Mouse (Mus musculus) urinary bladder, postnatal 10 days (tissue): ENCODE results near the gene Mpnd.

ENCODE experiments used
- DNase-seq: peaks from one replicate; pipeline ENCODE4 v3.0.0; 2022; ENCODE audit warnings: low spot score

Gene Mpnd

DNA sequence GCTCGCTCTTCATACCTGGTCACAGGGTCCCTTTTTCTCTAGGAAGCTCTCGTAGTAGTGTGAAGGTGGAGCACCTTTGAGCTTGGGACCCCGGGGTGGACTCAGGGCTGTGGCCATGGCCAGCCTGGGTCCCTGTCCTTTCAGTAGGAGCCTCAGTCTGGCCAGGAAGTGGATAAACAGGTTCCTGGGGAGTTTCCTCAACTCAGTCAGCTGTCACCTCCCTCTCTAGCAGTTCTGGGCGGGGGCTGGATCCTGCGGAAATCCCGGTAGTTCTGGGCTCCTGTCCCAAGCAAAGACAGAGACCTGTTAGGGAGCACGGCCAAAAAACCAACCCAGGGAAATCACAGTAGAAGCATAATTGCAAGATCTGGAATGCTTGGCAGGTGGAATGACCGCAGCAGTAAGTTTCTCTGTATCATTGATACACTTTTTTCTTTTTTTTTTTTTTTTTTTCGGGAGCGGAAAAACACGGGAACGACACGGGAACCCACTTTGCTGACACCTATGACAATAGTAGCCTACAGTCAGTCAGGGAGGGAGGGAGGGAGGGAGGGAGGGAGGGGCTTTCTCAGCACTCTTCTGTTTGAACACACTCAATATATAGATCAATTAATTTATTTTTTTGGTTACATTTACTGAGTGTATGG, at the start of gene Mpnd, which contains the start of gene Stap2:
Gene Mpnd, plus strand, starts transcription at position 297 of the 647 bp plus-strand sequence.
Gene Stap2, minus strand, starts transcription at position 170 of the 647 bp plus-strand sequence.
- DNase-seq = no peak

DNA sequence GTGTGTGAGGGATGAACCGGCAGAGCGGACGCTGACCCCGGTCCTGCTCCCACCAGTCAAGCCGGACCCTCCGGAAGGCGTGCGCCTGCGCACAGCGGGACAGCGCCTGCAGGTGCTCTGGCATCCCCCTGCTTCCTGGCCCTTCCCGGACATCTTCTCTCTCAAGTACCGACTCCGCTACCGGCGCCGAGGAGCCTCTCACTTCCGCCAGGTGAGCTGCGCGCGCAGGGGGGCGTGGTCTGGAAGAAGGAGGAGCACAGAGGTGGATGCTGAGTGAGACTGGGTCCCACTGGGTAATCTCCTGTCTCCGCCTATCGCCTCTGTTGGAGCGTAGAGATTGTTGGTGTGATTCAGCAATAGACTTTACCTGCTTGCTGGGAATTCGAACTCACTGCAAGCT, 49.4 kb upstream of the Mpnd start:
- DNase-seq = no peak

DNA sequence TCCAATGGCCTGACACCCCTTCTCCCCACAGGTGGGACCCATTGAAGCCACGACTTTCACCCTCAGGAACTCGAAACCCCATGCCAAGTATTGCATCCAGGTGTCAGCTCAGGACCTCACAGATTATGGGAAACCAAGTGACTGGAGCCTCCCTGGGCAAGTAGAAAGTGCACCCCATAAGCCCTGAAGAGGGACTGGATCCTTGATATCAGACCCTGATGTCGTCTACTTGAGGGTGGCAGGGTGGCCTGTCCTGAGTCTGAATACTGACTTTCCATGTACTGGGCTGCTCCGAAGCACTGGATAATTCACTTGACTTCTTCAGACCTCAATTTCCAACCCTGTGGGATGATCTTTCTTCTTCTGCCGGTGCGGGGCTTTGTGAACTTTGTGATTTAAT, 48.9 kb upstream of the Mpnd start:
- DNase-seq = no peak

DNA sequence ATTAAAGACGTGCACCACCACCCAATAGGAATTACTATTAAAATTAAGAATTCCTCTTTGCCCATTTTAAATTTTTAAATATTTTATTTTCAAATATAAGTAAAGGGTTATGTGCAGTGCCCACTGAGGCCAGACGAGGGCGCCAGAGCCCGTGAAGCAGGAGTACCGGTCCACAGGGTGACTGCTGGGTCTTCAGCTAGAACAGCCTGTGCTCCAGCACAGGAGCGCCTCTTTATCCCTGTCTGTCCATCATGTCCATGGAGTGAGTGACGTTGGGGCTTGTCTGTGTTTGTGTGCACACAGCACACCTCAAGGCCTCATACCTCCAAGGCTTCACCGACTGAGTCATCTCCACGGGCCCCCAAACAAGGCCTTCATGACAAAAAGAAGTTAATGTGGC, 48.3 kb upstream of the Mpnd start:
- no peak for DNase-seq

DNA sequence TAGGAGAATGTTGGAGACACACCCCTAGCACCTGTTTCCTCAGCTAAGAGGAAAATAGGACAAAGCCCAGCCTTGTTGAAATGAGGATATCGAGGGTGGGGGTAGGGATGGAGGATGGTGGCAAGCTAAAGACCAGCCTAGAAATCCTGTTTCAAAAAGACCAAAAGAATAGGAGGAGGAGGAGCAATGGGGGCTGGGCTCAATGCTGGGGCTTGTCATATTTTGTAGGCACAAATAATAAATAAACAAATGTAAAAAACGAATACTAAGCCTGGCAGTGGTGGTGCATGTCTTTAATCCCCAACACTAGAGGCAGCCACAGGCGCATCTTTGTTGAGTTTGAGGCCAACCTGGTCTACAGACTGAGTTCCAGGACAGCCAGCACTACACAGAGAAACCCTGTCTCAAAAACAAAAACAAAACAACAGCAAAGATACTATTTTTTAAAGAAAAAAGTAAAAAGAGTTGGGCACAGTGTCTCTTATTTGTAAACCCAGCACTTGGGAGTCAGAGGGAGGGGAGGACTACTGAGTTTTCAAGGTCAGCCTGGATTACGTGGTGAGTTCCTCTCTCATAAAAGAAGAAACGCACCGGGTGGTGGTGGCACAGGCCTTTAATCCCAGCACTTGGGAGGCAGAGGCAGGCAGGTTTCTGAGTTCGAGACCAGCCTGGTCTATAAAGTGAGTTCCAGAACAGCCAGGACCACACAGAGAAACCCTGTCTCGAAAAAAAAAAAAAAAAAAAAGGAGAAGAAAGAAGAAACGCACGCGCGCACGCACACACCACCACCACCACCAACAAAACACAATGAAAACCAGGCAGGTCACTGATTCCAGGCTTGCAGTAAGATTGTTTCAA, 47.6 kb upstream of the Mpnd start:
- DNase-seq = no peak

DNA sequence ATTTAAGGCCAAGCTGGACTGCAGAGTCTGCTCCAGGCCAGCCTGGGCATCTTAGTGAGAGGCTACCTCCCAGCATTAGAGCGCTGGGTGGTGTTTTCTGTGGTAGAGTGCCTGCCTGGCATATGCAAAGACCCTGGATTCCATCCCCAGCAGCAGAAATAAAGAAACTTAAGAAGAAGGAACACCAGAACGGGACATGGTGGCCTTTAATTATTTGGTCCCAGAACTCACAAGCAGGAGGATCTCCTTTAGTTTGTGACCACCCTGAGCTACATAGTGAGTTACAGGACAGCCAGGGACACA, 47.0 kb upstream of the Mpnd start:
- DNase-seq = no peak

DNA sequence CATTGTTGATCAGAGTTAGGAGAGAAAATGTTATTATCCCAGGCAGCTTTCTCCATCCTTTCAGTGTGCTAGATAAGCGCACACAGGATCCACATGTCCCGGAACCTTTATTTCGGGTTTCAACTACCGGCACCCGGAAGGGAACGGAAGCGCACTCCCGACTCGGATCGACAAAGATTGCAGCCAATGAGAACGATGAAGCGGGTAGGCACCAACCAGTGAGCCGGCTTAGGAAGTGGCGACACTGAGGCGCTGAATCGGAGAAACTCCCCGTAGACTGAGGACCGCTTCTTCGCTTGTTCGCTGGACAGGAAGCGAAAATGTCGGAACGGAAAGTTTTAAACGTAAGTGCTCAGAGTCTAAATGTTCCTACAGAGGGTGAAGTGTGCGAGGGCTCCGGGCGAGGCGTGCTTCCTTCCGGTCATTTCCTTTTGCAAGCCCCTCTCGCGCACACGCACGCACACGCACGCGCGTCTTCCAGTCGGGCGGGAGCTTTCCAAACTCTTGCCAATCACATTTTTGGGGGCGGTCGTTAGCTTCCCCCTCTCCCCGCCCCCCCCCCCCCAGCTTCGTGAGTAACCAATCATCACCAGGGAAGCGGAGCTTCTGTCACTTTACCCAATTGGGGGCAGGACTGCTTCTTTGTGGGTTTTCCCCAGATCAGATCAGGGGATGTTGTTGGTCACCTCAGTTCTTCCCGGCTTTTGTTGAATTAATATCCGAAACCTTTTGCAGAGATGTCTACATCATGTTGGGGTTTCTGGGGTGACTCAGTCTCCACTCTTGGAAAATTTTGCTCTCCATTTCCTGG, 46.4 kb upstream of the Mpnd start, which contains the start of gene Yju2:
Gene Yju2, plus strand, starts transcription at position 182 of the 811 bp plus-strand sequence.
- DNase-seq = peak; percentile 61

DNA sequence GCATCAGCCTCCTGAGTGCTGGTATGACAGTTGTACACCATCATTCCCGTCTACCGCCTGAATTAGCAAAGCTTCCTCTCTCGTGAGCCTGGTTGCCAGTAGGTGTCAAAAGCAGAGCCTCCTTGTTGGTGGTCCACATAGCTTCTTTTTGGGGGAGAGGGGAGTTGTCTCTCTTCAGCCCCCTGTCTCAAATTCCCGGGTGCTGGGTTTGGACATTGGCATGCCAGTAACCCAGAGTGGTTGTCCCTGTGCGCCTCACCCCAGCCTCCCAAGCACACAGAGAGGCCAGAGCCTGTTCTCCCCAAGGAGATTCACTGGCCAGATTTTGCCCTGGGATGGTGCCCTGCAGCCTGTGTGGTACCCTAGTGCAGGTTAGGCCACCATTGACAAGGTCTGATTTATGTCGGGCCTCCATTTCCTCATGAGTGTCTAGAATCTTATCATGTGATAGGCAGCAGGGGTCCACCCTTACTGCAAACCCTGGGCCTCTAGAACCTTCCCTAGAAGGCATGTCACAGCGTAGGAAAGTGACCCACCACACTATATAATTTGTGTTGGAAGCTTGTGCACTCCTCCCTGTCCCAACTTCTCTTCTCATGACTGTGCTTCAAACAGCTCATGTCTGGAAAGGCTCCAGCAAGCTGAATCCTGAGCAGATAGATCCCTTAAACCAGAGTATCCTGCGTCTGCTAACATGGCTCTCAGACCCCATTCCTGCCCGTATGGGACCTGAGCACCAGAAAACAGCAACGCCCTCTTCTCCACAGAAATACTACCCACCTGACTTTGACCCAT, 45.4 kb upstream of the Mpnd start:
- no peak for DNase-seq

DNA sequence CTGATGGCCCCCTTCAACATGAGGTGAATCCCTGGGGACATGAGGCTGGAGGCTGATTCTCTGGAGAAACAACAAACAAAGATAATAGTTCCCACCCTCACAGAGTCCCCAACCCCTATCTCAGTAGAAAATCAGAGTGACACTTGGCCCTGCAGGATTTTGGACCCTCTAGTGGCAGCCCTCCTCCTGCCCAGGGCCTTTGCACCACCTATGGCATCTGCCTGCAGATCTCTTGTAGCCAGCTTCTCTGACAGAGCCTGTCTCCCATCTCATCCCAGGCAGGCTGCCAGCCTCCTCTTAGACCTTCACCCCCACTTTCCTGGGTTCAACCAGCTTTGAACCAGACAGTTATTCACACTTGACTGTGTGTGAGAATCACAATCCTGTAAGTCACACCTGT, 44.7 kb upstream of the Mpnd start:
- no peak for DNase-seq

DNA sequence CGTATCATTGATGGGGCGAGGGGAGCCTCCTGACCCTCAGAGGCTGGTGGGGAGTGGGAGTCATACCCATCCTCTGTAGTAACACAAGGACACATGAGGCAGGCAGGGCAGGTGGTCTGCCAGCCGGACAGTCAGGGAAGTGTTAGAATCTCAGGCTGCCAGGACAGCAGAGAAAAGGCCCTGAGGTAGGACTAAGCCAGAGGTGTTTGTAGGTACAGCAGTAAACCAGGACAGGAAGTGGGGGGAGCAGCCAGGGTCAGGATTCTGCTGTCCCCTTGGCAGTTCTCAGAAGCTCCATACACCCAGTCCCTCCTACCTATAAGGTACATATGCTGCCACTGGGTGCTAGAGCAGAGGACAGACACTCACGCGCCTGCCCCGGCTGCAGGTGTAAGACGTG, 43.9 kb upstream of the Mpnd start:
- no peak for DNase-seq

DNA sequence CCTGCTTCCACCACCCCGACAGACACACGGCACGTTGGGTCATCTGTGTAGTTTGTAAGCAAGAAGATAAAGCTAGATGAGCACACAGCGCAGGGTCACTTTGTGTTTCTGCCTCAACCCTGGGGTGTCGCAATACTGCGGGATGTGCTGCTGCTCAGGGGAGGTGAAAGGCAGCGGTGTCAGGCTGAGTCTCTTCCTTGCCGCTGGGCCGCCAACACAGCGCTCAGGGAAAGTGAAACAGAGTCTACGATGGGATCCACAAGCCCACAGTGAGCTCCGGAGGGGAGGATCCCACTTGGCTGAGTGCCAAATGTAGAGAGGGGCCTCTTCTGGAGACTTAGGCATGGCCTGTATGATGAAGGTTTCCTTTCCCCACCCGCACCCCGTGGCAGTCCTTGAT, 42.3 kb upstream of the Mpnd start:
- DNase-seq = no peak

DNA sequence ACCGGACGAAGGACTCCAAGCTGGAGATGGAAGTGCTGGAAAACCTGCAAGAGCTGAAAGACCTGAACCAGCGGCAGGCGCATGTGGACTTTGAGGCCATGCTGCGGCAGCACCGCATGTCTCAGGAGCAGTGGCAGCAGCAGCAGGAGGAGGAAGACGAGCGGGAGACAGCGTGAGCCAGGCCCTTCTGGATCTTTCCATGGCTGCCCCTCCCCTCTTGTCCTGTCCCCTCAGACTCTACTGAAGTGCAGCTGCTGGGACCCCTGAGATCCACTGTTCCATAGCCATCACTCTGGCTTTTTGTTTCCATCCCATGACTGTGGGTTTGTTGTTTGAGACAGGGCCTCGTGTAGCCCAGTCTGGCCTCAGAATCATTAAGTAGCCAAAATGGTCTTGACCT, 41.0 kb upstream of the Mpnd start:
- no peak for DNase-seq

DNA sequence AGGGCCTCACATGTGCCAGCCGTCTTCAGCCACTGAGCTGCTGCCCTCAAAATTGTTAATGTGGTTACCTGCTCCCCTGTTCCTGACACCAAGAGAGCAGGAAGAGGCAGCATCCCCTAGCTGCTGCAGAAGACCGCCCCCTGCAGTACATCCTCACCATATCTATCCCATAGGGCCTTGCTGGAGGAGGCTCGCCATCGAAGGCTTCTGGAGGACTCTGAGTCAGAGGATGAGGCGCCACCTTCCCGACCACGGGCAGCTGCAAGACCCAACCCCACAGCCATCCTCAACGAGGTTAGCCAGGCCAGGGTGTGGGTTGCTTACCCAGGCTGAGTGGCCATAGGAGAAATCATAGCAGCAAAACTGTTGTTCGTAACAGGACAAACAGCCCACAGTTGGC, 40.5 kb upstream of the Mpnd start:
- DNase-seq = no peak

DNA sequence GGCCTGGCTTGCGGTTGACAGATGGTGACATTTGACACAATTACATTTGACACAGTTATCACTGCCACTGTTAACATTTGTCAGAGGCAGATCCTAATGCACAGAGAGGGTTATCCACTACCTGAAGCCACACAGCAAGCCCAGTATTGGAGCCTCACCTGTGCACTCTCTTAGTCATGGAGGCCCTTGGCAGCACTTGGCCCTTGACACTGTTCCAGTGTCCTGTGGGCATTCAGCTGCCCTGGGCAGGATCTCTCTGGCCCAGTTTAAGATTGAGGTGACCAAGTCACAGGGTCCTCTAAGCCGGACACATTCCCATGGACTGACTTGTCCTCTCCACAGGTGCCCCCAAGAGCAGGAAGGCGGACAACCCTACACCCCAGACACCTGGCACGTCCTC, 38.3 kb upstream of the Mpnd start:
- no peak for DNase-seq

DNA sequence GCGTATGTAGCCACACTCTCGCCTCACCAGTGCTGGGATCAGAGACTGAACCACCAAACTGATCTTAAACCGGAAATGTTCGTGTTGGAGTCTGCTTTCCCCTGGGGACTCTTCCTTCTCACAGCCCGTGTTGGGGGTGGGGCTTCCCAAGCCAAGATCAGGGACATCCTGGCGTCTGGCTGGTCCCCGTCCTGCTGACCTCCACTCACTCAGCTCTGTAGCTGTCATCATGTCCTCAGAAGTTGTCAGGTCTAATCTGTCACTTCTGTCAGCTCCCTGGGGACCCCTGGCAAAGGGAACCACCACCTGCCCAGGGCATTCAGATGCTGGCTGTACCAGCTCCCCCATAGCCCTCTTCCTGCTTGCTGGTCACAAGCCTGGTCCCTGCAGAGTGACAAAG, 37.3 kb upstream of the Mpnd start:
- no peak for DNase-seq

DNA sequence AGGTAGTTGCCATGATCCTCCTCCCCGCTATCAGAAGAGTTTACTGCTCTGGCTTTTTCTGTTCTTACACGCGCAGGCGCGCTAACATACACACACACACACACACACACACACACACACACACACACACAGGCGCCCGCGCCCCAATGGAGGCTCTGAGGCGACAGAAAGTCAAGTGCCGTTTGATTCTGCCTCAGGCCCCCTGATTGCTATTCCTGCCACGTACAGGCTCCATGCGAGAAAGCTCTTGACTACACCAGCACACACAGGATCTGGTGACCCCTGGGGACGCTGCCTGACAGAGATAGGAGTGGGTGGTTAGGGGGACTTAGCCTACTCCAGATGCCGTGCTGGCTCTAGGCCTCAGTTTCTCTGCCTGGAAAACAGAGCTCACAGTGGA, 36.0 kb upstream of the Mpnd start:
- no peak for DNase-seq

DNA sequence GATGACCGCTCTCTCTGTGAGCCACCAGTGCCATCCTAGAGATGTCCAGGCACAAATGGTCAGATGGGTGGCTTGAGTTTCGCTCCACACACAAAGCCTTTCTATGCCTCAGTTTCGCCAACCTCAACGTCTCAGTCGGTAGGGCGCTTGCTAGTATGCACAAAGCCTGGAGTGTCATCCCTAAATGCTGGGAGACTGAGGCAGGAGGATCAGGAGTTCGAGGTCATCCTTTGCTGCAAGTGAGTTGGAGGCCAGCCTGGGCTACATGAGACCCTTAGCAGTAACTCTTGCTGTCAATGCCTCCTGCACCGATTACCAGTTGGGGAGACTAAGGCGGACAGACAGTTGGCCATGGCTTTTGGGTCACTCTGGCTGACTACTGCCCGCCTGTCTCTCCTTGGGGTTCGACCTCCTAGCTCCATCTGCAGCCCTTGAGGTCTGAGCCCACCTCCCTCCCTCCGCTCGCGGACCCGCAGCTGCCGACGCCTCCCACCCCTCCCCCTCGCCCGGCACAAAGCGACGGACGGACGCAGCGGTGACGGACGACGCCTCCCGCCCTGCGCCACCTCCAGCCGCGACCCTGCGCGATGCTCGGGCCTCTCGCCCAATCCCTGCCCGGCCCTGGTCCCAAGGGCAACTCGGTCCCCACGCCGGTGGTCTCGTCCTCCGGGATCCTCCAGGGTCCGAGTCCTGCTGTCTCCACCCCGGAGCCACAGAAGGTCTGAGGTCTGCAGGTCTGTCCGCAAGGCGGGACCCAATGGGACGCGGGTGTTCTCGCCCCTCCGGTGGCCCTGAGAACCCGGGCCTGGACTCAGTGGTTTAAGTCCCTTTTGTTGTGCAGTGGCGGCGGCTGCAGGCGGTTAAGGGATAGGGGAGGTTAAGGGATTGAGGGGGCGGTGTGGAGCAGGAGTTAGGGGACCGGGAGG, 35.3 kb upstream of the Mpnd start, which contains the start of gene Shd:
Gene Shd, plus strand, starts transcription at position 502 of the 926 bp plus-strand sequence.
- DNase-seq = no peak

DNA sequence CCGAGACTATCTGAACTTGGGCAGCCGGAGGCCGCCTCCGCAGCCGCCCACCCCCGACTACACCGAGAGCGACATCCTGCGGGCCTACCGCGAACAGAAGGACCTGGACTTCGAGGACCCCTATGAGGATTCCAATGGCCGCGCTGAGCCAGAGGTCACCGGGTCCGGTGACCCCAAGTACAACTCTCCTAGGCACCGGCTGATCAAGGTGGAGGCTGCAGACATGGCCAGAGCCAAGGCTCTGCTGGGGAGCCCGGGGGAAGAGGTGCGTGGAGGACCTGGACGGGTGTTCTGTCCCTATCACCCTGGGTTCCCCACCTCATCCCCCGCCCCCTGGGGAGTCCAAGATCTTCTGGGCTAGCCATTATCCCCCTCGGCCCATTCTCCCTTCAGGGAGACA, 34.1 kb upstream of the Mpnd start:
- DNase-seq = no peak

DNA sequence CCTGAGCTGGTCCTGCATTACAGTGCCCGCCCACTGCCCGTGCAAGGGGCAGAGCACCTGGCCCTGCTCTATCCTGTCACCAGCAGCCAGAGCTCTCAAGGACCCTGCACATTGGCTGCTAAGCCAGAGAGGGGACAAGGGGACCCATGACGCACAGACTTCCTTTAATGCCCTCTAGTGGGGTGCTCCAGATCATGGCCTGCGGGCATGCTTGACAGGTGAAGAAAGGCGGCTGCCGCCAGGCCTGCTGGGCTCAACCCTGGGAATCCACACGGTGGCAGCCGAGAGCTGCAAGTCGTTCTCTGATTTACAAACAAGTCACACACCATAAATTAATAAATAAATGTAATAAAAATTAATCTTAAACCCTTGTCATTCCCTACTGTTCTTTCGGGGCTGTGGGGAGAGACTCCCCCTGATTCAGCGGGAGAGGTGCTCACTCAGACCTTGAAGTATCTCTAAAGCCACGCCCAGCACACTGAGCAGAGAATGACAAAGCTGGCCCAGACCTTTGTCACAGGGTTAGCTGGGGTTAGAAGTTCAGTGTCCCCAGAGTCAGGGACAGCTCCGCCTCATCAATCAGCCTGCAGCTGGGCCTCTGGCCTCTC, 29.2 kb upstream of the Mpnd start:
- DNase-seq = no peak

DNA sequence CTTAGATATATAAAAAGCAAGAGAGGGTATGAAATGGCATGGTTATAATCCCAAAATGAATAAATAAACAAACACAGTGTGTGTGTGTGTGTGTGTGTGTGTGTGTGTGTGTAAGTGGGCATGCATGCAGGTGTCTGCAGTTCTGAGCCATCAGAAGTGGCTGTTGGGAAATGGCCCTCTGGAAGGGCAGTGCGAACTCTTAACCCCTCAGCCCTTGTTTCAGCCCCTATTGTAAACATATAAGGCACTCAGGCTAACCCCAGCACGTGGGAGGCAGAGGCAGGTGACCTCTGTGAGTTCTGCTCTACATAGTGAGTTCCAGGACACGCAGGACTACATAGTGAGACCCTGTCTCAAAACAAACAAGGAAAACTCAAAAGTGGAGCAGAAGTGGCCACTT, 28.2 kb upstream of the Mpnd start:
- no peak for DNase-seq
